Mouse (Mus musculus) urinary bladder, postnatal 10 days (tissue): ENCODE measurements at regions not wholly inside any gene's neighbourhood (a gene's known extent, or its start where the extent isn't known, plus 50 kb on each side); places are given as distances from the start of the nearest gene placed in this dataset.

ENCODE experiments used
- DNase-seq: peaks from one replicate; pipeline ENCODE4 v3.0.0; 2022; ENCODE audit warnings: low spot score

GRCm38 (mm10) chr2:172776485-172776884 lies 163.6 kb downstream of the Bmp7 start:
- no peak for DNase-seq

DNA sequence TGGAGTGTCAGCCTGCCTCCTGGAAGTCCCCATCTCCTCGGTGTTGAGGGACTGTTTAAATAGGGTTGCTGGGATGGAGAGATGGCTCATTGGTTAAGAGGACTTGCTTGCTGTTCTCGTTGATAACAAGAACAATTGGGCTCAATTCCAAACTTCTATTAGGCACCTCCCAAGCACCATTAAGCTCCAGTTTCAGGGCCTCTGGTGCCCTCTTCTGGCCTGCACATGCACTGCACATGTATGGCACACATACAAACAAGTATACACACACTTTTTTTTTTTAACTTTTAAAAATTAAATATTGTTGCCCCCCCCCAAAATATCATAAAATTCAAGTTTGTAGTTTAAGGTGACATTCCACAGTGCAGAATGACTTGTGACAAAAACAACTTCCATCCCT lies 162.3 kb downstream of the Bmp7 start:
- no peak for DNase-seq

DNA sequence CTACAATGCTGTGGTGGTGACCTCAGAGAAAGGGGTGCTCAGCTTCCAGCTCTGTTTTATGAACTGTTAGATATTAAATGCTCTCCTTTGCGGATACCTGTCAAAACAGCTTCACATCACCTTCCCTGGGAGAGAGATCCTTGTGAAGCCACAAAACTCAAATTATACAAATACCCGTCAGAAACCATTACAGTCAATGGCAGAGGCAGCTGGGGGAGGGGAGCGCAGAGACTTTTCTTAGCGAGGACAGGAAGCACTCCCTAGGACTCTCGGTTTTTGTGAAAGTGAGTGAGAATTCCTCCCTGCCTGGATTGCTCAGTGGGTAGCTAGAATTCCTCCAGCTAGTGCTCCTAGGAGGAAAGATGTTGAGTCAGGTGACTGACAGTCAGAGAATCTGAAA lies 161.0 kb downstream of the Bmp7 start:
- no peak for DNase-seq

DNA sequence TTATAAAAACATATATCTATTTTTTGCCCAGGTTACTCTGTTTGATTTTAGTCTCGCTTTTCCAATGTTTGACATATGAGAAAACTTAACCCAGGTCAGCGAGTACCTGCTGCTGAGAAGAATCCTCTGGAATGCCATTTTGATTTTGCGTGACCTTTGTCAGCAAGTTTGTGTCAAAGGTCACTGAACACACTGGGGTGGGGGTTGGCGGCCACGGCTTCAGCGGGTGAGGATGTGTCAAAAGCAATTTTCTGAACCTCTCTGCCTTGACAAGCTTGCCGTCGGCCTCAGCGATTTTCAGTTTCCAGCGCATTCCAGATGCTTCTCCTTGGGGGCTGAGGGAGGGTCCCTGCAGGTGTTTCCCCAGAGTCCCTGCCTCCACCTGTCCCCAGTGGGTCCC lies 157.4 kb downstream of the Bmp7 start:
- DNase-seq, result no peak

DNA sequence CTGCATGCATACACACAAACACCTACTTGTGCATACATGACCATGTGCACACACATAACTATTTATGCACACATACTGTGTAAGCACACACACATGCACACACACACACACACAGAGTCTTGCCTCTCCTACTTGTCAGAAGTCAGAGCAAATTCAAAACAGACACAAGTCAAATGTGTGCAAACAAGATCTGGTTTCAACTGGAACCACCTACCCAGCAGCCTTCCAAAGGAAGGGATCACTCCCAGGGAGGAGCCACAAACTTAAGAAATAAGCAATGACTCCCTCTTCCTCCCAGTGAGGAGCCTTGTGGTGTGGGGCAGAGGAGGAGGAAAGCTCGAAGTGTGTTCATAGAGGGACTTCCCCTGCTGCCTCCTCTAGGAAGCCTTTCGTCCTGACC lies 153.8 kb downstream of the Bmp7 start:
- no peak for DNase-seq

GRCm38 (mm10) chr2:172787203-172787944 lies 152.7 kb downstream of the Bmp7 start:
- DNase-seq, result no peak

GRCm38 (mm10) chr2:172789260-172789659 lies 150.9 kb downstream of the Bmp7 start:
- no peak for DNase-seq

DNA sequence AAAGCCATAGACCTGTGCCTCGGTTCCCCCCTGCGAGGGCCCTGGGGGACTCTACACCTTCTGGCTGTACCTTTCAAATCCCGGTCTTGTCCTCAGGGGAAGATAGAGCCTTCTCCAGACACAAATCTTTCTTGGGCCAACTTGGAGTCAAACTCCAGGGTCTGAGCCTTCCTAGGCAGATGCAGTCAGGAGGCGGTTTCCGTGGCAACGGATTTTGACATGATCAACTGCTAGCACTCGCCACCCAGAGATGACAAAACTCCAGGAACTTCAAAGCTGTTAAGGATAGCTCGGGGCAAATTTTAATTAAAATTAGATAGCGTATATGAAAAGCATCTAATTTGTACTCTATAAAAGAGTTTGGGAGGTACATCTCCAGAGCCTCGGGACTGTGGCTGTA lies 147.6 kb downstream of the Bmp7 start:
- no peak for DNase-seq

- DNase-seq, result no peak
Observed at GRCm38 (mm10) chr2:172793991-172794390, 146.1 kb downstream of the Bmp7 start.

DNA sequence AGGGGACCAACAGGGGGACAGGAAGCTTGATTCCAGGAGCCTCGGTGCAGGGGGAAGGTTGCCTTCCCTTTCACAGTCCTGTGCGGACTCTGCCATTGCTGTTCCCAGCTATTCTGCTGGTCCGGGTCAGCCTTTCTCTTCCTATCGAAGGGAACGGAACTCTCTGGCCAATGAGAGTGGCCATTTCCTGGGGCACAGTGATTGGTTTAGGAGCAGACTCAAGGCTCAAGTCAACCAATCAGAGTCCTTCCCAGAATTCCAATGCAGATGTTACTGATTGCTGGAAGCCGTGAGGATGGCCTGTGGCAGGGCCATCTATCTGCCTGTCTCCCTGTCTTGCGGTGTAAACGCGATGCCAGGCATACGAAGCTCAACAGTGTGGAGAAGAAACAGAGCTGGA lies 145.3 kb downstream of the Bmp7 start:
- DNase-seq, result no peak

DNA sequence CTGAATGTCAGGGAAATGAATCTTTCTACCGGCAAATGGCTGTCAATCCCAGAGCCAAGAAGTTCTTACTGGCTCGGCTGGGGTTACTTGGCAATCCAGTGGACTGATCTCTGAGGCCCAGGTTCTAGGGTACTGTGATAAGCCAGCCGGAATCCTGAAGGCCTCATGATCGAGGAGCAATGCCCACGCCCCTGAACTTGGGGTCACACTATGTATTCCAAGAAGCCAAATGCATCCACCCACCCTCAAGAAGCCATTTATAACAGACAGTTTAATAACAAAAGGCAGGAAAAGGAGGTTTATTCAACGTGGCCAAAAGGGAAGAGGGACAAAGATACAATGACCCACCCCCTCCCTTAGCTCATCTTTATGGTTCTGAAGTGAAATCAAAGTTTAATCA lies 144.0 kb downstream of the Bmp7 start:
- DNase-seq, result no peak

GRCm38 (mm10) chr2:172796955-172797354 lies 143.2 kb downstream of the Bmp7 start:
- no peak for DNase-seq

GRCm38 (mm10) chr2:172799951-172800350 lies 140.2 kb downstream of the Bmp7 start:
- DNase-seq, result no peak

DNA sequence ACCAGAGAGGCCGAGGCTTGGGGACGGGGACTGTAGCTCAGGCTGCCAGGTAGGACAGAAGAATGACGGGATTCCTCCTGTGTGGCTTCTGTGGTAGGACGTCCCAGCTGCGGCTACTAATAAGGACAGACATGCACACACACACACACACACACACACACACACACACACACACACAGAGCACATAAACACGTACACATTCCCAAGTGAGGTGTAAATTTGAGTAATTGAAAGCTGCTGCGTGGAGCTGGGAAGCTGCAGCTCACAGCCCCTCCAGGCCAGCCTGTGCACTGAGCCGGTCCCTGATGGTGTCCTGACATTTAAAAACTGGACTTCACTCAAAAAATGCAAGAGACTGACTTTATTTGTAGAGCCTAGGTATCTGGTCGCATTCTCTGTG lies 139.3 kb downstream of the Bmp7 start:
- no peak for DNase-seq

DNA sequence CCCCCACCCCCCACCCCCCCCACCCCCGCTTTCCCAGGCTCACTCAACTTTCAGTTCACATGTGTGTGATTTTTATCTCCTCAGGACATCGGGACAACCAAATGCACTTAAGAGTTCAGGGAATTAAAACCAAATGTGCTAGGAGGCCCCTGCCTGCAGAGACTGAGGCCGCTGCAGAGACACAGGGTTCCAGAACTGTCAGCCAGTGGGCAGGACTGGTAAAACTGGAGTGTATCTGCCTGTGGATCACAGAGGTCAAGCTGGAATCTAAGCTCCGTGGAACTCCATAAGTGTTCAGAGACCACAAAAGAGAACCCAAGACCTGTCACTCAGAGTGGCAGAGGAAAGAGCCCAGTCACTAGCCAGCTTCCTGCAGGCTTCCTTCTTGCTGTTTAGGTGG lies 138.3 kb downstream of the Bmp7 start:
- DNase-seq, result no peak

GRCm38 (mm10) chr2:172807446-172807845 lies 132.7 kb downstream of the Bmp7 start:
- DNase-seq, result no peak

DNA sequence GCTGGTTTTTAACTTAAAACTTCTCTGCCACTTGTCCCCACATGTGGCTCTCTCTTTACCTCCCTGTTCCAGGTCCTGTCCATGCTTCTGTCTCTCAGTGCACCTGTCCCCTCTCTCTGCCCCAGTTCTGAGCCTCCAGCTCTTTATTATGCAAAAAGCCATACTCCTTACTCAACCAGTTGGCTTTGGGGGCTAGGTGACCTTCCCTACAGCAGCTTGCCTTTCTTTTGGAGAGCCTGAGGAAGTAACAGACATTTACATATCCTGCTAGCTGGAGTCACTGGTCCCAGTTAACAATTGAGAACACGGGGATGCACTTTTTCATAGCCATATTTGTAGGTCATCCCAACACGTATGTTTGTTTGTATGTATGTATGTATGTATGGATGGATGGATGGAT lies 130.8 kb downstream of the Bmp7 start:
- DNase-seq, result no peak

GRCm38 (mm10) chr2:172813319-172813718 lies 126.8 kb downstream of the Bmp7 start:
- no peak for DNase-seq

DNA sequence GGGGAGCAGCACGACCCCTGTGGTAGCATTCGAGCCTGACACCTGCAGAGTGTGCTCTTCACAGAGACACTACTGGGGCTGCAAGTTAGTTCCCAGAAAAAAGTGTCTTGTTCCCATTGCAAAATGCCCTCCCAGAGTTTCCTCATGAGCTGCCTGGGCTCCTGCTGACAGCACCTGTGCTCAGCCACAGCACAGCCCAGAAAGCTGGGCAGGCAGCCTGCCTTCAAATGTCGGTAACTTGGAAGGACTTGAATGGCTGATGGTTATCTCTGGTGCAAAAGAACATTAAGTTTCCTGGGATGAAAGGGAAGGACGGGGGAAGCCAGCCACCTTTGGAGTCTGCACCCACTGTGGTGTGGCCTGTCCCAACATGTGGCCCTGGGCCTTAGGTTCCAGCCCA lies 126.2 kb downstream of the Bmp7 start:
- no peak for DNase-seq

DNA sequence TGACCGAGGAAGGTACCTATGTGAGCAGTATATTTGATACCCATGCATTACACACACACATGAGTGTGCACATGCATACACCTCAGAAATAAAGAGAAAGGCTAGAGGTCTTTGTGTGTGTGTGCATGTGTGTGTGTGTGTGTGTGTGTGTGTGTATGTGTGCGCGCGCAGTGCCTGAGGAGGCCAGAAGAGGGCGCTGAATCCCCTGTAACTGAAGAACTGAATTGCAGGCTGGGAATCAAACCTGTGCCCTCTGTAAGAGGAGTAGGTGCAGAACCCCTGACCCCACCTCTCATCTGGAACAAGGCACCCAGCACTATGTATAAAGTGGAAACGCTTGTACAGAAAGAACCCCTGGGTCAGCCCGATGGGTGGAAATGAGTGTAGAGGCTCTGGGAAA lies 125.0 kb downstream of the Bmp7 start:
- DNase-seq, result no peak

- DNase-seq, result no peak
Observed at GRCm38 (mm10) chr2:172817058-172817745, 122.9 kb downstream of the Bmp7 start.
